Mouse (Mus musculus): ENCODE results near the gene Lcn12. TPM values are rescaled to one million over a fixed set of nuclear protein-coding genes. Genes with fewer than 3 reads are reported as not detected.

Lcn12 gene
- polyA plus RNA-seq, 1 experiment from 2014 or later = not detected

DNA sequence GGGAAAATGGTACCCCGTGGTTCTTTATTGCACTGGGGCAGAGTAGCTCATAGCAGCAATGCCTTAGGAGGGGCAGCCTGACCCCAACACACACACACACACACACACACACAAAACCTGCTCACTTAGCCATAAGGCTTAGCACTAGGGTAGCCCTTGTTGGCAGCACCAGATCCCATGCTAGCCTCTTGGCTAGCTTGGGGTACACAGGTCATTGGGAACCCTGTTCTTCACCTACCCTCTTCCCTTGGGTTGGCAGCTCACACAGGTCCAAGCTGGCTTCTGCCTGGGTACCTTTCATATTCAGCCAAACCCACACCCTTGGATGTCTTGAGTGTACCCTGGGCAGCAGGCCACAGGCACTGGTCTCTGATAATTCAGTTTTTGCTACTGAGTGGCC, 11.3 kb upstream of the Lcn12 start:
- Histone ChIP-seq H3K4me3 (replicated peaks) (no peak overlapping the region), H3K27ac (replicated peaks) (no peak overlapping the region), H3K27me3 (no peaks in the 10 kb centered on the region), H3K9me3 (replicated peaks) (no peaks in the 10 kb centered on the region), H3K9ac (no peak overlapping the region), H3K36me3 (peaks cover 29% of the 10 kb centered on the region), H3K4me1 (peaks cover 19% of the 10 kb centered on the region), H3K4me2 (replicated peaks) (no peak overlapping the region)
- 86% methylated on average over 1 of the region's 1 CpGs for WGBS
- no peak for ATAC-seq (ENCODE audit: insufficient number of reproducible peaks, low FRiP score, low TSS enrichment, low read depth)

DNA sequence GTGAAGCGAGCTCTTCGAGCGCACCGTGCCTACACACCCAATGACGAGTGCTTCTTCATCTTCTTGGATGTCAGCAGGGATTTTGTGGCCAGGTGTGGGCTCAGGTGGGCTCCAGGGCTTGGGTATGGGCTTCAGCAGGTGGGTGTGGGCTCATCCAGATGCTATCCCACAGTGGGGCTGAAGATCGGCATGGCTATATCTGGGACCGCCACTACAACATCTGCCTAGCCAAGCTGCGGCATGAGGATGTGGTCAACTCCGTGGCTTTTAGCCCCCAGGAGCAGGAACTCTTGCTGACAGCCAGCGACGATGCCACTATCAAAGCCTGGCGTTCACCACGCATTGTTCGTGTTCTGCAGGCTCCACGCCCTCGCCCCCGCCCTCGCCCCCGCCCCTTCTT, 10.8 kb upstream of the Lcn12 start:
- WGBS = 92% methylated on average over 19 of the region's 19 CpGs
- Histone ChIP-seq H3K27me3 (no peaks in the 10 kb centered on the region), H3K27ac (replicated peaks) (no peak overlapping the region), H3K4me2 (replicated peaks) (no peak overlapping the region), H3K36me3 (peaks cover 29% of the 10 kb centered on the region), H3K9ac (no peak overlapping the region), H3K4me3 (replicated peaks) (no peak overlapping the region), H3K4me1 (peaks cover 20% of the 10 kb centered on the region), H3K9me3 (replicated peaks) (no peaks in the 10 kb centered on the region)
- ATAC-seq (ENCODE audit: insufficient number of reproducible peaks, low FRiP score, low TSS enrichment, low read depth) = no peak

DNA sequence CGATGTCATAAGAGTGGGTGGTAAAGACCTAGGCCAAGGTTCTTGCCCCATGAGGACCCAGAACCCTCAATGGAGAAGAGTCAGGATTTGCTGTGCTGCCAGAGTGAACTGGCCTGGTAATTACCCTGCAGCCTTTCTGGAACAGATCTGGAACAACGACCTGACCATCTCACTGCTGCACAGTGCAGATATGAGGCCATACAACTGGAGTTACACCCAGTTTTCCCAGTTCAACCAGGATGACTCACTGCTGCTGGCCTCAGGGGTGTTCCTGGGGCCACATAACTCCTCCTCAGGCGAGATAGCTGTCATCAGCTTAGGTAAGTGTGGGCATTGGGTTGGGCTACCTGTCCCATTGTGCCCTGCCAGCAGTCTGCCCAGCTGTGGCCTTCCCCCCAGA, 9.0 kb upstream of the Lcn12 start:
- Histone ChIP-seq H3K4me3 (replicated peaks) (no peak overlapping the region), H3K4me2 (replicated peaks) (no peak overlapping the region), H3K4me1 (peaks cover 20% of the 10 kb centered on the region), H3K27me3 (no peaks in the 10 kb centered on the region), H3K9ac (no peak overlapping the region), H3K27ac (replicated peaks) (no peak overlapping the region), H3K36me3 (peaks cover 29% of the 10 kb centered on the region), H3K9me3 (replicated peaks) (no peaks in the 10 kb centered on the region)
- no peak for ATAC-seq (ENCODE audit: insufficient number of reproducible peaks, low FRiP score, low TSS enrichment, low read depth)
- 73% methylated on average over 3 of the region's 3 CpGs for WGBS

DNA sequence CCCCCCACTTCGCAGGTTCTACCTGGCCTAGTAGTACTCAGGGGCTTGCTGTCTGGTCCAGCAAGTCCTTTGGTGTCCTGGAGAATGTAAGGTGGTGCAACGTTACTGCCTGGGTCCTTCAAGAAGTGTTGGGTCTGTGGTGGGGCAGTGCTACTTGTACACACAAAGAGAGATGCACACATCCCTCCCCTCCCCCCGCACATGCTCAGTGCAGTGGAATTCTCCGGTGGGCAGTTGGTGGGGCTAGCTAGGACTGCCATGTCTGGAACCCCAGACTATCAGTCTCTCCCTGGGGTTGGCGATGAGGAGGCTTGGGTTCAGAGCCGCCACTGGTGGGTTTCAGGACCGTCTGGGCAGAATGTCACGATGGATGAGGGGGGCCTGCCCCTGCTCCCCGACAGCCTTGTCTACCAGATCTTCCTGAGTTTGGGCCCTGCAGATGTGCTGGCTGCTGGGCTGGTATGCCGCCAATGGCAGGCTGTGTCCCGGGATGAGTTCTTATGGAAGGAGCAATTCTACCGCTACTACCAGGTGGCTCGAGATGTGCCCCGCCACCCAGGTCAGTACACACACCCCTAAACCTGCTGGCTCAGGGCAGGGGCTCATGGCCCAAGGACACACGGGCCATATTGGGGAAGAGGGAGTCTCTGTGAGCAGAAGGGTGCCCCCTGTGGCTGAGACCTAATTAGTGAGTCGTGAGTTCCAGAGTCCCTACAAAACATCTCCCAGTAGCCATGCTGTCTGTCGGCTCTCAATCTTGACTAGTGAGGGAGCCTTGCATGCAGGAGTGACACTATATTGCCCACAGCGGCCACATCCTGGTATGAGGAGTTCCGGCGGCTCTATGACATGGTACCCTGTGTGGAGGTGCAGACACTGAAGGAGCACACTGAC, 8.1 kb upstream of the Lcn12 start, which contains the start of gene C8g:
Gene C8g (minus strand): TSS at position 127 of the 894 bp plus-strand sequence.
- Histone ChIP-seq H3K9me3 (replicated peaks) (no peaks in the 10 kb centered on the region), H3K4me3 (replicated peaks) (peak within 1 kb of the TSS; percentile 83), H3K27ac (replicated peaks) (peak within 1 kb of the TSS; percentile 78), H3K27me3 (no peaks in the 10 kb centered on the region), H3K9ac (peak within 1 kb of the TSS; percentile 99), H3K4me2 (replicated peaks) (peak within 1 kb of the TSS; percentile 92), H3K36me3 (peaks cover 29% of the 10 kb centered on the region), H3K4me1 (peaks cover 20% of the 10 kb centered on the region)
- ATAC-seq (ENCODE audit: insufficient number of reproducible peaks, low FRiP score, low TSS enrichment, low read depth) = no peak
- 76% methylated on average over 20 of the region's 20 CpGs for WGBS

DNA sequence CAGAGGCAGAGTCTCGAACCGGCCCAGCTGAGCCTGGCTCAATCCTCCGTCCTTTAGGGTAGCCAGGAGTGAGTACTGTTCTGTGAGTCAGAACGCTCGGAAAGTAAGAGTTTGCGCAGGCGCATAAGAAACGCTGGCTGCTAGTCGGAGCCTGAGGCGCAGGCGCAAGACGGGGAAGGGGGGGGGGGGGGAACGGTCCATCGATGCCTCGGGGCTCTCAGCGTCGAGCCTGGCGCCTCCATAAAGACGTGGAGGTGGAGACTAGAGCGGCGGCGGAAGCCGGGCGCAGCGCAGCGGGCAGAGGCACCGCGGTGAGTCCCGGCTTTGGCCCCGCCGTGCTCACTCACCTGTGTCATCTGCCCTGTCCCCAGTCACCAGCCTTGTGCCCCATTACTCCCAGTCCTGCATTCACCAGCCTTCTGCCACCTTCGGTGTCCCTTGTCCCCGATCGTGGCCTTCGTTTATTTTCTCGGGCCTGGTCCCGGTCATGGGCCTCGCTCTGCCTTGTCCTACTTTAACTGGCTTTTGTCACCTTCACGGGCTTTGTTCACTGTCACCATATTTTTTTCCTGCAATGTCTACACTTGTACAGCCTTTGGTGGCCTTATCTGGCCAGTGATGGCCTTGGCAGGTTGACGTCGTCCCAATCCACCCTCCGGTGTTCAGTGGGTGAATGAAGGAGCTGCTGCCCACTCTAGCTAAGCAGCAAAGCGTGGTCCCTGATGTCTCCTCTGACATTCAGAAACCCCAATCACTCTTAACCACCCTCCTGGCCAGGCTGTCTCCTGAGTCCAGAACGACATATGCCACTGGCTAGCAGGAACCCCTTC, 7.1 kb upstream of the Lcn12 start, which contains the start of gene Fbxw5:
Gene Fbxw5 (plus strand): TSS at position 175 of the 830 bp plus-strand sequence.
- H3K27me3 ChIP-seq = no peaks in the 10 kb centered on the region
- H3K4me2 ChIP-seq (replicated peaks) = peak within 1 kb of the TSS; percentile 92
- H3K27ac ChIP-seq (replicated peaks) = peak within 1 kb of the TSS; percentile 78
- peak; percentile 89 for ATAC-seq (ENCODE audit: insufficient number of reproducible peaks, low FRiP score, low TSS enrichment, low read depth)
- no peaks in the 10 kb centered on the region for H3K9me3 ChIP-seq (replicated peaks)
- WGBS = under 1% methylated on average over 37 of the region's 44 CpGs
- peak within 1 kb of the TSS; percentile 83 for H3K4me3 ChIP-seq (replicated peaks)
- peak within 1 kb of the TSS; percentile 99 for H3K9ac ChIP-seq
- peaks cover 29% of the 10 kb centered on the region for H3K36me3 ChIP-seq
- peaks cover 20% of the 10 kb centered on the region for H3K4me1 ChIP-seq

DNA sequence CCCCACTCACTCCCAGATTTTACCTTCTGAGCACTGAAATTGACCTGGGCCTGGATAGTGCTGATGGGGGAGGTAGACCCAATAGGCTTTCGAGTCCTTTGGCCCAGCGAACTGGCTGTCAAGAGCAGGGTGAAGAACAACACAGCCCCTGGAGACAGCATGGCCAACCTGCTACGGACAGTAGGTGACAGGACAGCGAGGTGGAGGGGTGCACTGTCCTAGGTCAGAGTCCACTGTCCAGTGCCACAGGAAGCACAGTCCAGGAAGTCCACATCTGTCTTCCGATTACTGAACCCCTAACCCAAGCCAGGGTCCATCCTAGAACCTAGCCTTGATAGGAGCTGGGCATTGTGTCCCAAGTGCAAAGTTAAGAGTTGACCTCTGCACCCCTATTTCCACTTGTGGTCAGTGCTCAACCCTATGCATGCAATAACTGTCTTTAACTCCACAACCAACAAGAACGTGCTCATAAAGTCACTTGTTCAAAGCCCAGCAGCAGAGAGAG, 6.4 kb upstream of the Lcn12 start:
- peak overlapping the region; percentile 64 for H3K4me2 ChIP-seq (replicated peaks)
- 64% methylated on average over 6 of the region's 6 CpGs for WGBS
- no peak overlapping the region; the same call in 1 of the 2 replicates for H3K27ac ChIP-seq (replicated peaks)
- H3K4me1 ChIP-seq = peaks cover 20% of the 10 kb centered on the region
- no peaks in the 10 kb centered on the region for H3K27me3 ChIP-seq
- no peak for ATAC-seq (ENCODE audit: insufficient number of reproducible peaks, low FRiP score, low TSS enrichment, low read depth)
- peak overlapping the region; percentile 48; the same call in 1 of the 2 replicates for H3K9ac ChIP-seq
- peaks cover 24% of the 10 kb centered on the region for H3K36me3 ChIP-seq
- no peaks in the 10 kb centered on the region for H3K9me3 ChIP-seq (replicated peaks)
- peak overlapping the region; percentile 83 for H3K4me3 ChIP-seq (replicated peaks)

DNA sequence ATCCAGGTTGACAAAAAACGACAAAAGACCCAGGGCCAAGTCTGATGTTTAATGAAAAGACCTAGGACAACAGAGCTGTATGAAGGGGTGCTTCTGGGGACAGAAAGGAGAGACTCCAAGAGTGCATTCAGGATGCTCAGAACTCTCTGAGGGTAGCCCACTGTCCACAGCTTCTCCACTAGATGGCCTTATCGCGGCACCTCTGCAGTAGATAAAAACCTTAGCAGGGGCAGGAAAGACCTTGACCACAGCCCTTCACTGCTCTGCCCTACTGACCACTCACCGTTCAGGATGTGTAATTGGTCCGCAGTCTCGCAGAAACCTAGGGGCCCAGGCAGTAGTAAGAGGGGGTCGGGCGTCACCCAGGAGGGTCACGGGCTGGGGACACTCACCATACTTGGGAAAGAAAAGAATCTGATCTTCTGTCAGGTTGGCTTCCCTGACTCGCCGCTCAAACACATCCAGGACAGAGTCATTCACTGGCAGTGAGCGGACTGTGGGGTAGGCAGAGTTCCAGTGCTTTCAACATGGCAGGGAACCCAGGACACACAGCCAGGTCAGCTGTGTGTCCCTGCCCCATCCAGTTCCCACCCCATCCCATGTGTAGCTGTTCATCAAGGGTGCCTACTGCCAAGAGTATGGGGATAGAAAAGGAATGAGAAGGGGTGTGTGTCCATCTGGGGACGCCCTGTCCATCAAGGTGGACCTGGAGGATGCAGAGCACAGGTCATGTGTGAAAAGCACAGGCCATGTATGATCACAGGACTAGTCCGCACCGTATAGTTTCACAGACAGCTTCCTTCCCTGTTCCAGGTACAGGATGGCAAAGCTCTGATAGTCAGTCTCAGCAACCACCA, 5.1 kb upstream of the Lcn12 start:
- H3K9me3 ChIP-seq (replicated peaks) = no peaks in the 10 kb centered on the region
- H3K27ac ChIP-seq (replicated peaks) = no peak overlapping the region

DNA sequence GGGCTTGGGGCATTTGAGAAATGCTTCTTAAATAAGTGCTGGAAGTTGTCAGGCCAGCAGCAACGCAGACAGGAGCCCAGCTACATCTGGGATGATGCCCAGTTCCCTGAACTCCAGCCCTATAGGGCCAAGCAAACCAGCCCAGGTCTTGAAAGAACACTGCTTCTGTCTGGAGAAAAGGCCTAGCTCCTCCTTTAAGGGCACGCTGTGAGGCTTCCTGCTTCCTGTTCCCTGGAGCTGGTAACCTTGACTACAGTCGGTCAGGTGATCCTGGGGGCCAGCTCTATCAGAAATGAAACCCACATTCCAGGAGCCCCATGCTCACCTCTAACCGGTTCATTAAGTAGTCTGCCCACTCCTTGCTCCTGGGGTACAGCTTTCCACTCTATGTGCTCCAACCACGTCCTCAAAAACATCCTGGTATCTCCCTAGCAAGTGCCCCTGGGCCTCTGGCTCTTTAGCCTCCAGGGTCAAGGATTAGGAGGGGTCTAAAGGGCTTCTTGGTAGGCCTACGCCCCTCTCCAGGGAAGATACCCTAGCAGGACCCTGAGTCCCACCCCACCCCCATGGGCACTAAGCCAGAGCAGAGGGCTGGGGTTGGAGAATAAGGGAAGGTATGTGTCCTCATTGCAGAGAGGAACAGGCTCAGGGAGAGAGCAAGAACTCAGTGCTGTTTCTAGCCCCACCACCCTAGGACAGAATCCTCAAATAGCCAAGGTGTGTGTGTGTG, 4.3 kb upstream of the Lcn12 start:
- no peak overlapping the region for H3K4me3 ChIP-seq (replicated peaks)
- 42% methylated on average over 6 of the region's 6 CpGs for WGBS
- H3K27me3 ChIP-seq = no peaks in the 10 kb centered on the region
- H3K9me3 ChIP-seq (replicated peaks) = no peaks in the 10 kb centered on the region
- H3K27ac ChIP-seq (replicated peaks) = 0 out of 2 replicates have a peak overlapping the region, but pooled peaks have one; percentile 22
- H3K9ac ChIP-seq = no peak overlapping the region
- no peak overlapping the region for H3K4me2 ChIP-seq (replicated peaks)
- H3K4me1 ChIP-seq = peaks cover 20% of the 10 kb centered on the region
- ATAC-seq (ENCODE audit: insufficient number of reproducible peaks, low FRiP score, low TSS enrichment, low read depth) = no peak
- peaks cover 3% of the 10 kb centered on the region; the same call in 1 of the 2 replicates for H3K36me3 ChIP-seq

More for the DNA sequence above, 5.1 kb upstream of the Lcn12 start:
- no peak for ATAC-seq (ENCODE audit: insufficient number of reproducible peaks, low FRiP score, low TSS enrichment, low read depth)
- H3K4me3 ChIP-seq (replicated peaks) = no peak overlapping the region
- H3K4me1 ChIP-seq = peaks cover 20% of the 10 kb centered on the region
- no peaks in the 10 kb centered on the region for H3K27me3 ChIP-seq
- no peak overlapping the region for H3K9ac ChIP-seq
- 70% methylated on average over 15 of the region's 15 CpGs for WGBS
- H3K4me2 ChIP-seq (replicated peaks) = no peak overlapping the region
- H3K36me3 ChIP-seq = peaks cover 12% of the 10 kb centered on the region

DNA sequence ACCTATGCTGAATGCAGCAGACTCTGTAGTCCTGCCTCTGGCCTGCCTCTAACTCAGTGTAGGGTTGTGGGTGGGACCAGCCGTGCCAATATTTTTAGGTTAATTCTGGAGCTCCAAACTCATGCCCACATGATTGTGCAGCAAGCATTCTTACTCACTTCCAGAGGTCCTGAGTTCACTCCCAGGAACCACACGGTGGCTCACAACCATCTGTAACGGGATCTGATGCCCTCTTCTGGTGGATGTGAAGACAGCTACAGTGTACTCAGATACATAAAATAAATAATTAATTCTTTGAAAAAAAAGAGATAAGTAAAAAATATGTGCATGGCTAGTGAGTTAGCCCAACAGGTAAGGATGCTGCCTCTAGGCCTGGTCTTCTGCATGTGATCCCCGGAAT, 2.8 kb upstream of the Lcn12 start:
- Histone ChIP-seq H3K4me3 (replicated peaks) (no peak overlapping the region), H3K27me3 (no peaks in the 10 kb centered on the region), H3K36me3 (no peaks in the 10 kb centered on the region), H3K9ac (no peak overlapping the region), H3K4me1 (peaks cover 10% of the 10 kb centered on the region), H3K27ac (replicated peaks) (no peak overlapping the region), H3K4me2 (replicated peaks) (no peak overlapping the region), H3K9me3 (replicated peaks) (no peaks in the 10 kb centered on the region)
- WGBS = 40% methylated on average over 4 of the region's 4 CpGs
- ATAC-seq (ENCODE audit: insufficient number of reproducible peaks, low FRiP score, low TSS enrichment, low read depth) = no peak

DNA sequence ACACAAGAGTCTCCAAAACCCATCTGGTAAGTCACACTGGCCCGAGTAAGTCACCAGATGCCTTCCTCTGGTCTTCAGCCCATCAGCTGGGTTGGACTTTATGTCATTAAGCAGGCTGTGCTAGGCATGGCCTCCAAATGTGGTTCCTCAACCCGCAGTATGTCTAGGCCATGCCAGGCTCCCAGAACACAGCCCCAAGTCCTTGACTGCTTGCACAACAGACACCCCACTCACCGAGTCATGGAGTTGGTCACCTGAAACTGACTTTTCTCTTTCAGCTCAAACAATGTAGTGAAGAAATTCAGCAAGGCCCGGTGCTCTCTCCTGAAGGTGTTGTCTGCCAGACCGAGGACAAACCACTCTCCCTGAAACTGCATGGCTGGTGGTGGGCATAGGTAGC, 723 bp downstream of the Lcn12 start:
- H3K27me3 ChIP-seq = no peaks in the 10 kb centered on the region
- no peak overlapping the region for H3K27ac ChIP-seq (replicated peaks)
- no peak for ATAC-seq (ENCODE audit: insufficient number of reproducible peaks, low FRiP score, low TSS enrichment, low read depth)
- H3K9ac ChIP-seq = no peak overlapping the region
- H3K4me1 ChIP-seq = no peaks in the 10 kb centered on the region
- WGBS = 79% methylated on average over 5 of the region's 5 CpGs
- no peaks in the 10 kb centered on the region for H3K36me3 ChIP-seq
- no peaks in the 10 kb centered on the region for H3K9me3 ChIP-seq (replicated peaks)
- H3K4me3 ChIP-seq (replicated peaks) = no peak overlapping the region
- no peak overlapping the region for H3K4me2 ChIP-seq (replicated peaks)

Measured in embryonic facial prominence, embryonic 15.5 days (tissue).